Mouse (Mus musculus): ENCODE data around the gene Zfp341. TPM values are rescaled to one million over a fixed set of nuclear protein-coding genes. Genes with fewer than 3 reads are reported as not detected.

Zfp341 gene
- polyA plus RNA-seq, 2 experiments: 1.1 to 3.6 TPM

DNA sequence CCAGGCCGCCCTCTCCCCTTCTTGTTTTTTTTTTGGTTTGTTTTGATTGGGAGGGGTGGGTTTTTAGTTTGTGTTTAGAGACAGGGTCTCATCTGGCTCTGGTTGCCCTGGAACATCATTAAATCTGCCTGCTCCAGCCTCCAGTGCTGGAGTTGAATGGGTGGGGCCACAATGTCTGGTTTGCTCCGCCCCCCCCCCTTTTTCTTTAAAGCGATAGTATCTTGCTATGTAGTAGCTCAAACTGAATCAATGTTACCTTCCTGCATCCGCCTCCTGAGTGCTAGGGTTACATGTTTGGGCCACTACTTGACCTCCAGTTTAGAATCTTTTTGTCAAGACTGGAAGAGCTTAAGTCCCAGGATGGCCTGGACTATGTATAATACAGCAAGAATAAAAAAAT, 41.8 kb upstream of the Zfp341 start:
- Histone ChIP-seq H3K27ac (no peak overlapping the region), H3K9me3 (ENCODE audit: control insufficient read depth, low read length) (no peaks in the 10 kb centered on the region), H3K4me3 (ENCODE audit: insufficient read depth in 1 of 2, low read depth in 2 of 2, low read length in 2 of 2) (no peak overlapping the region), H3K4me2 (ENCODE audit: low read depth) (no peak overlapping the region), H3K9ac (replicated peaks) (no peak overlapping the region), H3K4me1 (replicated peaks; ENCODE audit: control insufficient read depth in 2 of 2, insufficient read depth in 2 of 2, low read length in 1 of 2) (peaks cover 19 to 32% of the 10 kb centered on the region in 2 experiments), H3K27me3 (ENCODE audit: control insufficient read depth, insufficient read depth, low read length) (no peaks in the 10 kb centered on the region), H3K36me3 (replicated peaks; ENCODE audit: control insufficient read depth, insufficient read depth, low read depth) (no peaks in the 10 kb centered on the region)
- 52% methylated on average over 4 of the region's 4 CpGs for WGBS (ENCODE audit: insufficient replicate concordance)
- ATAC-seq (ENCODE audit: insufficient read depth) (no peak), DNase-seq (ENCODE audit: low read depth in 3 of 3, low spot score in 3 of 3) (no peak)
- TF ChIP-seq EP300 (IDR thresholded peaks at IDR 0.05; ENCODE audit: low read depth): no peak
- no peak for TF ChIP-seq CTCF (IDR thresholded peaks at IDR 0.05; ENCODE audit: low read depth)

DNA sequence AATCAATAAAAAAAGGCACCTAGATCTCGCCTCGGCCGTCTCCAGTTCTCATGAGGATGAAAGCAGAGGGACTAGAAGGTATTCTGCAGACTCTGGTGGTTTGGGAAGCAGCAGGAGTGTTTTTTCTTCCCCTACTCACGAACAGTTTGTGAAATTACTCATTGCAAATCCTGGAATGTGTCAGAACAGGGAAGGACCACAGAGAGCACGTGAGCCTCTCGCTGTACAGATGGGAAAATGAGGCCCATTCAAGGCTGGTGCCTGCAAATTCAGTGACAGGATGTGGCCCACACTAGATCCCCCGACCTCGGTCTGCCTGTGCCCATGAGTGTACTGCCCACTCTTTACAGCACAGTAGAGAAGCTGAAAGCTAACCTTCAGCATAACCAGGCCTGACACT, 41.1 kb upstream of the Zfp341 start:
- no peaks in the 10 kb centered on the region for H3K36me3 ChIP-seq (replicated peaks; ENCODE audit: control insufficient read depth, insufficient read depth, low read depth)

DNA sequence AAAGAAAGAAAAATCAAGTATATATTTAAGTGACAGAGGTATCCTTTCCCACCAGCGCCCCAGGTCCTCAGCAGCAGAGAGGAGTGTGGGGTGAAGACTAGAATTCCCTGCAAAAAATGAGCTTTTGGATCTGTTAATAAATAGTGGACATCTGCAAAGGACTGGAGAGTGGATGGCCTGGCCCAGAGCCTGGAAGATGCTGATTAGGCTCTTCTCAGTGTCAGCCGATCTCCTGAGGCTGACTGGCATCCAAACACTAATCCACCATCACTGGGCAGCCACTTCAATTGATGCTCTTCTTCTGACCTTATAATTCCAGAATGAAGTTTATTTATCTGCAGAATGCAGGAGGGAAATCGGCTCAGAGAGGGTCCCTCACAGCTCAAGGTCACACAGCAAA, 40.1 kb upstream of the Zfp341 start:
- no peak overlapping the region for H3K9ac ChIP-seq (replicated peaks)
- DNase-seq (ENCODE audit: low read depth in 3 of 3, low spot score in 3 of 3) (no peak), ATAC-seq (ENCODE audit: insufficient read depth) (no peak)
- TF ChIP-seq EP300 (IDR thresholded peaks at IDR 0.05; ENCODE audit: low read depth) (no peak), CTCF (IDR thresholded peaks at IDR 0.05; ENCODE audit: low read depth) (no peak)
- peaks cover 16 to 22% of the 10 kb centered on the region in 2 experiments for H3K4me1 ChIP-seq (replicated peaks; ENCODE audit: control insufficient read depth in 2 of 2, insufficient read depth in 2 of 2, low read length in 1 of 2)
- WGBS (ENCODE audit: insufficient replicate concordance): 66% methylated on average over 3 of the region's 3 CpGs
- no peaks in the 10 kb centered on the region for H3K27me3 ChIP-seq (ENCODE audit: control insufficient read depth, insufficient read depth, low read length)
- no peak overlapping the region for H3K4me3 ChIP-seq (ENCODE audit: insufficient read depth in 1 of 2, low read depth in 2 of 2, low read length in 2 of 2)
- no peaks in the 10 kb centered on the region for H3K9me3 ChIP-seq (ENCODE audit: control insufficient read depth, low read length)
- H3K36me3 ChIP-seq (replicated peaks; ENCODE audit: control insufficient read depth, insufficient read depth, low read depth): no peaks in the 10 kb centered on the region
- no peak overlapping the region for H3K27ac ChIP-seq
- no peak overlapping the region for H3K4me2 ChIP-seq (ENCODE audit: low read depth)

More for the DNA sequence above, 41.1 kb upstream of the Zfp341 start:
- H3K4me2 ChIP-seq (ENCODE audit: low read depth): no peak overlapping the region
- no peak overlapping the region for H3K4me3 ChIP-seq (ENCODE audit: insufficient read depth in 1 of 2, low read depth in 2 of 2, low read length in 2 of 2)
- TF ChIP-seq EP300 (IDR thresholded peaks at IDR 0.05; ENCODE audit: low read depth) (no peak), CTCF (IDR thresholded peaks at IDR 0.05; ENCODE audit: low read depth) (no peak)
- peaks cover 19 to 28% of the 10 kb centered on the region in 2 experiments for H3K4me1 ChIP-seq (replicated peaks; ENCODE audit: control insufficient read depth in 2 of 2, insufficient read depth in 2 of 2, low read length in 1 of 2)
- H3K27me3 ChIP-seq (ENCODE audit: control insufficient read depth, insufficient read depth, low read length): no peaks in the 10 kb centered on the region
- WGBS (ENCODE audit: insufficient replicate concordance): 62% methylated on average over 8 of the region's 8 CpGs
- no peak for DNase-seq (ENCODE audit: low read depth in 3 of 3, low spot score in 3 of 3)
- H3K9ac ChIP-seq (replicated peaks): no peak overlapping the region
- ATAC-seq (ENCODE audit: insufficient read depth): no peak
- H3K9me3 ChIP-seq (ENCODE audit: control insufficient read depth, low read length): no peaks in the 10 kb centered on the region
- H3K27ac ChIP-seq: no peak overlapping the region

DNA sequence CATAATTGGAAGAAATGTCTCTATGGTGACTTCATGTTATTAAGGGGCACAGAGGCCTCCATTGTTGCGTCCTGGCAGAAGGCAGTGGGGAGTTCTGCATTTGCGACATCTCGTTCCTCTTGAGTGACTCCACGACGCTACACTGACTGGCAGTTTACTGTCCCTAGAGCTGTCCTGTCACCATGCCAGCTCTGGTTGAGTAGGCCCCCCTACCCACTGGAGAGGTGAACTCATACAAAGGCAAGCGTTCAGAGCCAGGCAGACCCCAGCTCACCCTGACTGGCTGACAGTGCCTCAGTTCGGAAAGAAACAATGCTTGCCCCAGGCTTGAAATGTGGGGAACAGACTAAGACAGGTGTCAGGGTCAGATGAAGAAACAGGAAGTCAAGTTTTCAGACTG, 38.8 kb upstream of the Zfp341 start:
- 49% methylated on average over 7 of the region's 7 CpGs for WGBS (ENCODE audit: insufficient replicate concordance)
- DNase-seq (ENCODE audit: low read depth in 3 of 3, low spot score in 3 of 3) (no peak), ATAC-seq (ENCODE audit: insufficient read depth) (no peak)
- no peaks in the 10 kb centered on the region for H3K9me3 ChIP-seq (ENCODE audit: control insufficient read depth, low read length)
- no peak overlapping the region for H3K27ac ChIP-seq
- no peak overlapping the region for H3K9ac ChIP-seq (replicated peaks)
- no peaks in the 10 kb centered on the region for H3K36me3 ChIP-seq (replicated peaks; ENCODE audit: control insufficient read depth, insufficient read depth, low read depth)
- no peak overlapping the region for H3K4me2 ChIP-seq (ENCODE audit: low read depth)
- no peak overlapping the region for H3K4me3 ChIP-seq (ENCODE audit: insufficient read depth in 1 of 2, low read depth in 2 of 2, low read length in 2 of 2)
- H3K4me1 ChIP-seq (replicated peaks; ENCODE audit: control insufficient read depth in 2 of 2, insufficient read depth in 2 of 2, low read length in 1 of 2): peaks cover 10 to 17% of the 10 kb centered on the region in 2 experiments
- no peaks in the 10 kb centered on the region for H3K27me3 ChIP-seq (ENCODE audit: control insufficient read depth, insufficient read depth, low read length)
- TF ChIP-seq CTCF (IDR thresholded peaks at IDR 0.05; ENCODE audit: low read depth): no peak
- TF ChIP-seq EP300 (IDR thresholded peaks at IDR 0.05; ENCODE audit: low read depth): no peak

DNA sequence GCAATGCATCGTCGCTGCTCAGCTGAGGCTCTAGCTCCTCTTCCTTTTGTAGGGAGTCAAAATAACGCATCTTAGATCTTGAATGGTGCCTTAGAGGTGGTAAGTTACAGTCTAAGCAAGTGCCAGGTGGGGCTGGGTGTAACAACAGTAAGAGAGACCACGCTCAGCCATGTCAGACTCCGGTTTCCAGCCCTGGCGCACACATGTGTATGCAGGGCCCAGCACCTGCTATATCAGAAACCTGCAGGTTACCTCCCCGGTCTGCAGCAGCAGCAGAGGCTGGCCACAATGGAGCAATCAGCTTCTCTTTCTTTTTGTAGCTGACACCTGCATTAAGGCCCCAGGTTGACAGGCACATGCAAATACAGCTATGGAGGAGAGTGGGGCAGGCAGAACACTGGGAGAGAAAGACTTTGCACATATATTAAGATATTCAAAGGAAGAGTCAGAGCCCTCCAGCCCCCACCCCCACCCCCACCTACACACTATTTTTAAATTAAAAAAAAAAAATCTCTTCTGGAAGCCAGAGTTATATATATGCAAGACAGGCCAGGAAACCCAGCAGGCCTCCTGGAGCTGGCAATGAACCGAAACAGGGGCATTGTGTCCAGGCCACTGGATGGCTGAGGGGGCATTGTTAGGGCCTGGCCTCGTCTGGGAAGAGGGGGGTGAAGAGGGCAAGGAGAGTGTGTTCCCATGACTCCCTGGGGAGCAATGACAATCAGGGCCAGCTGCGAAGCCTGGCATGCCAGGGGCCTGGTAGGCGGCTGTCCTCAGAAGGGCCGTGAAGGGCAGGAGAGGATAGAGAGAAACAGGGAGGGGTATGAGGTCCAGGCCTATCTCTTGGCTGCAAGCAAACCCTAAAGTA, 36.0 kb upstream of the Zfp341 start:
- no peak for ATAC-seq (ENCODE audit: insufficient read depth)
- H3K27ac ChIP-seq: no peak overlapping the region

More for the DNA sequence above, 36.0 kb upstream of the Zfp341 start:
- Histone ChIP-seq H3K4me3 (ENCODE audit: insufficient read depth in 1 of 2, low read depth in 2 of 2, low read length in 2 of 2) (no peak overlapping the region), H3K9me3 (ENCODE audit: control insufficient read depth, low read length) (no peaks in the 10 kb centered on the region), H3K27me3 (ENCODE audit: control insufficient read depth, insufficient read depth, low read length) (no peaks in the 10 kb centered on the region), H3K4me2 (ENCODE audit: low read depth) (no peak overlapping the region), H3K36me3 (replicated peaks; ENCODE audit: control insufficient read depth, insufficient read depth, low read depth) (no peaks in the 10 kb centered on the region), H3K4me1 (replicated peaks; ENCODE audit: control insufficient read depth in 2 of 2, insufficient read depth in 2 of 2, low read length in 1 of 2) (0 out of 4 replicates have a peak, but pooled peaks cover 0 to under 1% of the 10 kb centered on the region in 2 experiments), H3K9ac (replicated peaks) (no peak overlapping the region)
- 67% methylated on average over 12 of the region's 12 CpGs for WGBS (ENCODE audit: insufficient replicate concordance)
- no peak for DNase-seq (ENCODE audit: low read depth in 3 of 3, low spot score in 3 of 3)
- TF ChIP-seq EP300 (IDR thresholded peaks at IDR 0.05; ENCODE audit: low read depth) (no peak), CTCF (IDR thresholded peaks at IDR 0.05; ENCODE audit: low read depth) (no peak)
